Mouse (Mus musculus) 3T3-L1 (cell line): ENCODE data around the gene Frmd4b.
"Not testable (repeated sequence)": the region's sequence is repeated elsewhere in the genome, so short reads cannot be mapped to it uniquely, and the experiment has no call there.

ENCODE experiments used
- DNase-seq: peaks from one replicate; pipeline ENCODE4 v3.0.0-alpha.2; 2015; ENCODE audit warnings: low read depth, low spot score

Gene Frmd4b

GRCm38 (mm10) chr6:97370460-97370859 lies 246.9 kb downstream of the Frmd4b start:
- no peak for DNase-seq

DNA sequence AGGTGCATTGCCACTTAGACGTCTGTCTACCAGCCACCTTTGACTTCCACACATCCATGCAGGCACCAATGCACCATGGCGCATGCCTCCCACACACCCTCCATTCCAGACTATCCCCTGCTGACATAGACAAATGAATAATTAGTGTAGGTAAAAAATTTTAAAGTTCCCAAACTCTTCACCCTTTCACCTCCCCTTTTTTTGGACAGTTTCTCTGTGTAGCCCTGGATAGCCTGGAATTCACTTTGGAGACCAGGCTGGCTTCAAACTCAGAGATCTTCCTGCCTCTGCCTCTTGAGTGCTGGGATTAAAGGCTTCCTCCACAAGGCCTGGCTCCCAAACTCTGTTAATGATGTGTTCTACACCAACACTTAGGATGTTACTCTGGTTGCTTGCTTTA lies 253.5 kb downstream of the Frmd4b start:
- no peak for DNase-seq

- not testable (repeated sequence) for DNase-seq
Observed at GRCm38 (mm10) chr6:97357606-97358005, 259.7 kb downstream of the Frmd4b start.

DNA sequence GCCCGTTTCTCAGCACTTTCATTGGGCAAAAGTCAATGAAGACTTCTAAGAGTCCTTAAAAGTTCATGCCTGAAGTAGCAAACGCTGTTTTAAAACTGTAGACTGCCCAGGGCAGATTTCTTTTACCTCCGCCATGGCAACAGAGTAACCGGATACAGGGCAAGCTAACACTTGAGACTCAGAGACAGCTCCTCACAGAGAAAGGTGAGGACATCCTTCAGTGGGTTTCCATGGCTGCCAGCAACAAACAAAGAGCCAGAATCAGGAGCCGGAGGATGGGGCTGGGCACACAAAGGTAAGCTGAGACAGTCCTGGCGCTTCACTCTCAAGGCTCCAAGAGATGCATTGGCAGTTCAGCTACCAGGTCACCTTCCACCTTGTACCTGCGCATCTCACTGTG lies 260.7 kb downstream of the Frmd4b start:
- no peak for DNase-seq

- DNase-seq: no peak
Observed at GRCm38 (mm10) chr6:97355141-97355540, 262.2 kb downstream of the Frmd4b start.

DNA sequence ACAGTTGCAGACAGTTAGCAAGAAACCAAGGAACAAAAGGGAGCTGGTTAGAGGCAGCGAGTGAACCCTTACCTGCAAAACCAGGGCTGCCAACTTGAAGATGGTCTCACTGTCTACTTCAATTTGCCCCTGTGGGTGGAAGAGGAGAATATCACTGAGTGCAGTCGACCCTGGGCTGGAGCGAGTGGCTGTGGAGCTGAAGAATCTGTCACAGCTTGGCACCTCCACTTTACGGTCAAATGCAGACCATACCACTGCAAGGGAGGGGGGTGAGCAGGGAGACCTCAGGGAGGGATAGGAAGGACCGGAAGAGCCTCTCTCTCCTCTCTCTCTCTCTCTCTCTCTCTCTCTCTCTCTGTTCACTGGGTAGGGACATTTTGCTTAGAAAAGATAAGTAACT lies 263.4 kb downstream of the Frmd4b start:
- no peak for DNase-seq

DNA sequence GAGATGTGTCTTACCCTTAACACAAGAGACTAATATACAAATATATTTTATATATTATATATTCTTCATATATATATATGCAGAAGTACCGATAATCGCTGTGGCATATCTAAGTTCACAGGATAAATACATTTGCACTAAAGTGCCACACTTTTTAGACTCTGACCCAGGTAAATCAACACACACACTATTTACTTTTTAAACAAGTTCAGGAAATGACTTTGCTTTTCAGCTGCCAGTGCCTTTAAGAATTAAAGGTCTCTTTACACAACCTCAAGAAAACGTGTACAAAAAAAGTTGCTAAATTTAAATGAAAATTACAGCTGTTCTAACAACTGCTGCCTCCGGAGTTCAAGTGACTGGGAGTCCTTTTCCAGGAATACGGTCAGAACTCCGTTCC lies 264.0 kb downstream of the Frmd4b start:
- no peak for DNase-seq

GRCm38 (mm10) chr6:97352505-97353154 lies 264.7 kb downstream of the Frmd4b start:
- DNase-seq: no peak

- DNase-seq: no peak
Observed at GRCm38 (mm10) chr6:97349355-97350138, 267.8 kb downstream of the Frmd4b start.

- DNase-seq: no peak
Observed at GRCm38 (mm10) chr6:97346932-97347331, 270.4 kb downstream of the Frmd4b start.

- no peak for DNase-seq
Observed at GRCm38 (mm10) chr6:97346527-97346926, 270.8 kb downstream of the Frmd4b start.

DNA sequence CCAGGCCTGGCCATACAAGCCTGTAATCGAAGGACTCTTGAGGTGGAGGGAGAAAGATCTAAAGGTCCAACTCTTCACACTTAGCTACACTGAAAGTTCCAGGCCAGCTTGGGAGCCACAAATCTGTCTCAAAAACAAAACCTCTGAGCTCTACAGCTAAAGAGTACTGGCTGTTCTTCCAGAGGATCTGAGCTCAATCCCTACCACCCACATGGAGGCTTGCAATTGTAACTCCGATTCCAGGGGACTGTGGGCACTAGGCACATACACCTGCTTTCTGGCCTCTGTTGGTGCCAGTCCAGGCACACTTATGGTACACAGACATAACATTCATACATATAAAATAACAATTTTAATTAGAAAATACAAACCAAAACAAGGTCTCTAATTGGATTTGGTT lies 271.4 kb downstream of the Frmd4b start:
- no peak for DNase-seq

DNA sequence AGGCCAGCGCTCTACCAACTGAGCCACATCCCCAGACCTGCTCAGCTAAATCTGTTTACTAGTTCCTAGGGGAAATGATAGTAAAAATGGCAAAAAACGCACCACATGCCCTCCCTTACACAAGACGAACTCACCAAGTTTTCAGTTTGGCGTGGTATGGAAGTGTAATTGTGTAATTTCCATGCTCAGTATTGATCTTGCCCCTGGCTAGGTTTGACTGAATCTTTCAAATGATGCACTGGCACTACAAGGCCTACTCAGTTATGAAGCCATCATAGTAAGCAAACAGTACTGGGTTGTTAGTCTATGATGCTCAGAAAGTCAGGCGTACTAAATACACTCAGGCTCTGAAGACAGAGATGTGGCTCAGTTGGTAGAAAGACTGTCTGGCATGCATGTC lies 275.2 kb downstream of the Frmd4b start:
- no peak for DNase-seq

DNA sequence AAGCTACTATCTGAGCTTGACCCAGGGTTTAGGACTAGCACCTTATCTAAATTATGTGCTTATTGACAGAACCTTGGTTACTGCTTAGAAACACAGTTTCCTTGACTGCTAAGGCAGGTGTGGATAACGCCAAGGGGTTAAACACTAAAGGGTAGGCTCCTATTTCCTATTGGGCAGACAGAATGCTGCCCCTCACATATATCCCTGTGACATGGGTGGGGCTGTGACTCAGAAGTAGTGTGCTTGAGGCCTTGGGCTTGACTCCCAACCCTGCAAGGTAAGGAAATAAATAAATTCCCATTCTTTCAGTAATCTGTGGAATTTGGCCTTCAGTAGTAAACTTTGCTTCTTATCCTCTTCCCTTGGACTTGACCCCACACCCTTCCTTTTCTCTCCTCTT lies 275.7 kb downstream of the Frmd4b start:
- DNase-seq: no peak

DNA sequence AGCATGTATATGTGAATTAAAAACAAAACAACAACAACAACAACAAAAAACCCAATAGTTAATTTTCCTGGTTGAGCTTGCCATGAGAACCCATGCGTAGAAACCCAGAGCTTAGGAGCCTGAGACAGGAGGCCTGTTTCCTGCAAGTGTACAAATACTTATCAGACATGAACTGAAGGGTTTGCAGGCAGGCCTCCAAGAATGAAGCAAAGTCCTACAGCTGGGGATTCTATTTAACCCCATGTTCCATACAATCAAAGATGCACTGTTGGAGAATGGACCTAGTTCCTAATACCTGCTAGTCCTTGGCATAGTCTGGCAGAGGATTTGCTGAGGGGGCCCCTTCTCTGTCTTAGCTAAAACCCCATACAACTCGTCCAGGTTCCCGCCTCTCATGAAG lies 276.2 kb downstream of the Frmd4b start:
- DNase-seq: no peak

DNA sequence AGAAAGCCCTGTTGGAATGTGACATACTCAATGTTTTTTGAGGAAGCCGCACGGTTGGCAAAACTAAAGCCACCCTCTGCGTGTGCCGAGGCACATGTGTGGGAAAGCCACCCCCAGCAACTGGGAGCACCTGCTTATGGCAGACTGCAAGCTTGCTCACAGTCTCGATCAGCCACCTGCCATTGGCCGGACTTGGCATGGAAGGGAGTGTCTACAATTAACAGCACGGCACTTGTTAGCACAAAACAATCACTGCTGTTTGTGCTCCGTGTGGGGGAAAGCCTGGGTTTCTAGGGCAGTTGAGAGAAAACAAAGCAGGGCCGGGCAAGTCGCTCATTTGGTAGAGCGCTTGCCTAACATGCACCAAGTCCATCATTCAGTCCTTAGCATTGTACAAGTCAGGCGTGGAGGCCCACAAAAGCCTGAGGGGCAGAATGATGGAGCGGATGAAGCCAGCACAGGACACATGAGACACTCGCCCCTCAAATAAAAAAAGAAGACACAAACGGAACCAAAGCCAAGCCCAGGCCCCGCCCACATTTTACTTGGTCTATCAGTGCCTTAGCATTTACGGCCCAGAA lies 277.0 kb downstream of the Frmd4b start:
- DNase-seq: no peak

- DNase-seq: no peak
Observed at GRCm38 (mm10) chr6:97339271-97339681, 278.1 kb downstream of the Frmd4b start.

- no peak for DNase-seq
Observed at GRCm38 (mm10) chr6:97338843-97339242, 278.5 kb downstream of the Frmd4b start.

GRCm38 (mm10) chr6:97333323-97333722 lies 284.0 kb downstream of the Frmd4b start:
- no peak for DNase-seq

GRCm38 (mm10) chr6:97323951-97324350 lies 293.4 kb downstream of the Frmd4b start:
- no peak for DNase-seq

DNA sequence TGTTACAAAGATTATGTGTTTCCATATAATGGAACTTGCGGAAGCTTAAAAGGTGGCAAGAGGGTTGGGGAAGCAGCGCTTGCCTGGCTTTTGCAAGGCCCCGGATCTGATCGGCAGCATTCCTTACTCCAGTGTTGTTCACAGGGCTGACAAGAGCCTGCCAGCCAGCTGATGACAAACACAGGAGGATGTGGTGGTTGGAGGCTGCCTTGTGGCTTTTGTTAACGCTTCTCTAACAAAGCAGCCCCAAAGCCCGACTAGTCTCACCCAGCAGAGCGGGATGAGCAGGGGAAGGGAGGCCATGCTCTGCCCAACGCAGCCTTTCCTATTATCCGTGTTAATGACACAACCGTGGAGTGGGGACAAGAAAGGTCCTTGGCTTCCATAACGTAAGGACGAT lies 295.2 kb downstream of the Frmd4b start:
- no peak for DNase-seq

DNA sequence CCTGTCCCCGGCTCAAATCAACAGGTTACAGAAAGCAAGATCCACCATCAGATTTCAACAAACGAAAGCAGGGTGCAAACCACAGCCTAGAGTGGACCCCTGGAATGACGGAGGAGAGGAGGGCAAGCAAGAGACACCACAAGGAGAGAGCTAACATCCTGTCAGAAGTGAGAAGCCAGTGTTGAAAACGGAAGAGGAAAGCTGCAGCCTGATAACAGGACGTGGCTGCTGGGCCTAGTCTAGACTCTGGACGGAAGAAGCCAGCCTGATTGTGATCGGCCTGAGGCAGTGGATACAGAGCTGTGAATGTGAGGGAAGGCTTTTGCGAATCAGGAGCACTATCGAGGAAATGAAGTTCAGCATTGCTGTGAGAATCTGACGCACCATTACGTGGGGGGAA lies 296.2 kb downstream of the Frmd4b start:
- no peak for DNase-seq

DNA sequence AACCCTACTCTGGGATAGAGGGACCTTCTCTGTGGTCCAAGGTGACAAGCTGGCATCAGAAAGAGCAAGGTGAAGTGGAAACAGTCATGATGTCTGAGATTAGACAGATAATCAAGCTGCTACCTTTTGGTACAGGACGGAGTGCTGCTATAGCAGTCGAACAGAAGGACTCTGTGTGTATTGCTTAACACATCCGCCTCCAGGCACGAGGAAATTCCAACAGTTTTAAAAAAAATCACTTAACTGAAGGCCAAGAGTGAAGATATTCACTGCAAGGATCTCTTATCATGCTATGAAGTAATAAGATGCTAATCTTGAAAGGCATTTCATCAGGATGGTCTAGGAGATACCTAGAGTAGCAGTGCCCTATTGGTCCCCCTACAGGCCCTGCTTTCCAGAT lies 298.3 kb downstream of the Frmd4b start:
- peak; percentile 15 for DNase-seq
